ENCODE assay signal across 8 mouse cellular contexts in the genomic region with DNA sequence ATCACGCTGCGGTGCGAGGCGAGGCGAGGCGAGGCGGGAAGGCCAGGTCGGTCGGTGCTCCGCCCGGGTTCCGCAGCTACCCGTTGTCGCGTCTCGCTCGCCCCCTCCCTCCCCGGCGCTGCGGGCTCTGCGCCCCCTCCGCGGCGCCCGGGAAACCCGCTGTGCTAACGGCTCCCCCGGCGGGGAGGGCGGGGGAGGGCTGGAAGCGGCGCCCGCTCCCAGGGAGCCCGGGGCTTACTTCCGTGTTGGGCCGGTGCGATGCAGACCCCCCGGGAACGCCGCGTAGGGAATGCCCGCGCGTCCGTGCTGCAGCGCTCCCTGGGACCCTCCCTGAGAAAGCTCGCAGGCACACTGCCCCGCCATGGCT. TPM values are rescaled to one million over a fixed set of nuclear protein-coding genes. Genes with fewer than 3 reads are reported as not detected.
DNase-seq lines count a peak whose midpoint lies in the region; ATAC-seq and TF ChIP-seq lines count a peak whose summit lies in the region.

No protein-coding gene starts in this region.

- H3K9me3 ChIP-seq in liver, embryonic 14.5 days (ENCODE audit: control insufficient read depth, low read length), result no peaks in the 10 kb centered on the region
- no peaks in the 10 kb centered on the region for H3K9me3 ChIP-seq in stomach, postnatal 0 days (ENCODE audit: control insufficient read depth, low read length)

- no peak; the same call in 1 of the 2 replicates for ATAC-seq in liver, embryonic 14.5 days (ENCODE audit: insufficient read depth)
- peak; percentile 76 for ATAC-seq in stomach, postnatal 0 days (ENCODE audit: low FRiP score, low TSS enrichment)

- TF ChIP-seq POLR2A in thymus, adult 2 months (IDR thresholded peaks at IDR 0.05; ENCODE audit: control insufficient read depth, extremely low read depth, insufficient read depth, low read length, poor library complexity), result no peak

- no peak for TF ChIP-seq CTCF in thymus, adult 2 months (IDR thresholded peaks at IDR 0.05; ENCODE audit: borderline replicate concordance, control insufficient read depth, extremely low read depth, insufficient read depth, low read length, poor library complexity)
- no peak for TF ChIP-seq CTCF in liver, embryonic 14.5 days (IDR thresholded peaks at IDR 0.05; ENCODE audit: low read depth)
- TF ChIP-seq CTCF in stomach, postnatal 0 days (IDR thresholded peaks at IDR 0.05; ENCODE audit: low read depth), result peak; percentile 22; the same call in 1 of the 2 replicates

- under 1% methylated on average over 47 of the region's 48 CpGs for WGBS in thymus, adult 2 months
- WGBS in liver, embryonic 14.5 days (ENCODE audit: insufficient replicate concordance), result 1% methylated on average over 32 of the region's 48 CpGs
- WGBS in stomach, postnatal 0 days, result under 1% methylated on average over 26 of the region's 48 CpGs

- H3K4me2 ChIP-seq in liver, embryonic 14.5 days (ENCODE audit: low read depth), result peak overlapping the region; percentile 69
- H3K4me2 ChIP-seq in stomach, postnatal 0 days (replicated peaks; ENCODE audit: low read depth), result peak overlapping the region; percentile 60

- no peak for TF ChIP-seq EP300 in liver, embryonic 14.5 days (IDR thresholded peaks at IDR 0.05; ENCODE audit: low read depth)
- TF ChIP-seq EP300 in stomach, postnatal 0 days (optimal IDR thresholded peaks at IDR 0.05), result no peak

- peak; percentile 87 to 93 for DNase-seq in adrenal gland, postnatal 36 days
- no peak for DNase-seq in adrenal gland, adult (ENCODE audit: inconsistent age in 2 of 2, low spot score in 1 of 2)
- peak; percentile 86 for DNase-seq in thymus, adult 2 months
- DNase-seq in thymus, adult 18-20 months, result no peak
- no peak for DNase-seq in liver, embryonic 14.5 days (ENCODE audit: low read depth in 3 of 3, low spot score in 3 of 3)
- DNase-seq in stomach, postnatal 0 days (ENCODE audit: low spot score), result no peak
- no peak for DNase-seq in yolk sac, embryonic 10.5 days (ENCODE audit: low spot score)
- DNase-seq in cerebellum, adult 18-20 months, result no peak

- peak overlapping the region; percentile 82 for H3K27ac ChIP-seq in thymus, adult 2 months (ENCODE audit: control insufficient read depth, insufficient read depth, low read length)
- H3K27ac ChIP-seq in liver, embryonic 14.5 days, result peak overlapping the region; percentile 91
- H3K27ac ChIP-seq in stomach, postnatal 0 days (replicated peaks), result peak overlapping the region; percentile 99

- peaks cover 10% of the 10 kb centered on the region for H3K36me3 ChIP-seq in thymus, adult 2 months (ENCODE audit: control insufficient read depth, insufficient read depth, low read length)
- H3K36me3 ChIP-seq in liver, embryonic 14.5 days (replicated peaks; ENCODE audit: control insufficient read depth, insufficient read depth, low read depth), result peaks cover 21% of the 10 kb centered on the region
- H3K36me3 ChIP-seq in stomach, postnatal 0 days (ENCODE audit: control insufficient read depth, insufficient read depth, low read length), result peaks cover 2% of the 10 kb centered on the region; the same call in 1 of the 2 replicates

- peaks cover 7% of the 10 kb centered on the region for H3K4me1 ChIP-seq in thymus, adult 2 months (replicated peaks; ENCODE audit: control insufficient read depth, insufficient read depth, low read length)
- peaks cover 6 to 11% of the 10 kb centered on the region in 2 experiments; a peak in 3 of 4 replicates for H3K4me1 ChIP-seq in liver, embryonic 14.5 days (replicated peaks; ENCODE audit: control insufficient read depth in 2 of 2, insufficient read depth in 2 of 2, low read length in 1 of 2)
- H3K4me1 ChIP-seq in stomach, postnatal 0 days (replicated peaks; ENCODE audit: control insufficient read depth, insufficient read depth), result no peaks in the 10 kb centered on the region

- peak overlapping the region; percentile 74 for H3K4me3 ChIP-seq in thymus, adult 2 months (ENCODE audit: control insufficient read depth, insufficient read depth, low read length)
- H3K4me3 ChIP-seq in liver, embryonic 14.5 days (ENCODE audit: insufficient read depth in 1 of 2, low read depth in 2 of 2, low read length in 2 of 2), result peak overlapping the region; percentile 88 to 98
- peak overlapping the region; percentile 100 for H3K4me3 ChIP-seq in stomach, postnatal 0 days (ENCODE audit: low read depth, low read length)

- H3K9ac ChIP-seq in liver, embryonic 14.5 days (replicated peaks), result peak overlapping the region; percentile 100
- peak overlapping the region; percentile 99 for H3K9ac ChIP-seq in stomach, postnatal 0 days (ENCODE audit: low read length)

- no peaks in the 10 kb centered on the region for H3K27me3 ChIP-seq in thymus, adult 2 months (ENCODE audit: control insufficient read depth, insufficient read depth, low read length)
- no peaks in the 10 kb centered on the region for H3K27me3 ChIP-seq in liver, embryonic 14.5 days (ENCODE audit: control insufficient read depth, insufficient read depth, low read length)
- no peaks in the 10 kb centered on the region for H3K27me3 ChIP-seq in stomach, postnatal 0 days (ENCODE audit: control insufficient read depth, insufficient read depth, low read length)

RNA-seq across cellular contexts. Expression of a gene that starts 0.4 kb away (rescaled TPM):
- total RNA-seq in adrenal gland, postnatal 36 days (2021), result 100 to 1,000 TPM; 878 to 908 TPM
- 379 and 419 TPM in 2 replicates for polyA plus RNA-seq in thymus, adult 2 months (2012; rRNA removed)
- 192 and 260 TPM in 2 replicates for polyA plus RNA-seq in liver, embryonic 14.5 days (2012; rRNA removed)
- 584 and 624 TPM in 2 replicates for polyA plus RNA-seq in liver, embryonic 14.5 days (2014; fragmentation: Nextera tagmentation; extraction: Ambion mirVana)
- polyA plus RNA-seq in stomach, postnatal 0 days (2015; fragmentation: Nextera tagmentation; extraction: Ambion mirVana), result 552 and 570 TPM in 2 replicates

RNA-seq across cellular contexts. Expression of a gene that starts 0.7 kb away (rescaled TPM):
- 10 to 100 TPM; 18.1 to 21.9 TPM for total RNA-seq in adrenal gland, postnatal 36 days (2021)
- polyA plus RNA-seq in thymus, adult 2 months (2012; rRNA removed), result 16.9 and 17.3 TPM in 2 replicates
- polyA plus RNA-seq in liver, embryonic 14.5 days (2012; rRNA removed), result 5.0 and 8.0 TPM in 2 replicates
- polyA plus RNA-seq in liver, embryonic 14.5 days (2014; fragmentation: Nextera tagmentation; extraction: Ambion mirVana), result 11.0 and 12.0 TPM in 2 replicates
- 11.1 and 12.5 TPM in 2 replicates for polyA plus RNA-seq in stomach, postnatal 0 days (2015; fragmentation: Nextera tagmentation; extraction: Ambion mirVana)

RNA-seq across cellular contexts. Expression of a gene that starts 17.7 kb away (rescaled TPM):
- 10 to 100 TPM; 27.2 to 31.5 TPM for total RNA-seq in adrenal gland, postnatal 36 days (2021)
- 27.9 and 31.7 TPM in 2 replicates for polyA plus RNA-seq in thymus, adult 2 months (2012; rRNA removed)
- 8.5 and 9.3 TPM in 2 replicates for polyA plus RNA-seq in liver, embryonic 14.5 days (2012; rRNA removed)
- 20.2 and 21.9 TPM in 2 replicates for polyA plus RNA-seq in liver, embryonic 14.5 days (2014; fragmentation: Nextera tagmentation; extraction: Ambion mirVana)
- polyA plus RNA-seq in stomach, postnatal 0 days (2015; fragmentation: Nextera tagmentation; extraction: Ambion mirVana), result 30.2 and 30.5 TPM in 2 replicates

RNA-seq across cellular contexts. Expression of a gene that starts 43.8 kb away (rescaled TPM):
- total RNA-seq in adrenal gland, postnatal 36 days (2021), result under 1 TPM; 0.59 to 0.70 TPM
- polyA plus RNA-seq in thymus, adult 2 months (2012; rRNA removed), result 0.07 TPM in 1 of 2 replicates, not detected in the other
- 0.06 and 0.07 TPM in 2 replicates for polyA plus RNA-seq in liver, embryonic 14.5 days (2012; rRNA removed)
- 0.04 and 0.05 TPM in 2 replicates for polyA plus RNA-seq in liver, embryonic 14.5 days (2014; fragmentation: Nextera tagmentation; extraction: Ambion mirVana)
- polyA plus RNA-seq in stomach, postnatal 0 days (2015; fragmentation: Nextera tagmentation; extraction: Ambion mirVana), result 0.11 and 0.19 TPM in 2 replicates

Comparison
In these comparisons a context has a peak if more than half of its experiments do, and no peak if none do; other contexts are left out.
1. DNase-seq: peak in adrenal gland, postnatal 36 days (2 of 2) and thymus, adult 2 months (single experiment); none in adrenal gland, adult (0 of 2), thymus, adult 18-20 months (0 of 2), liver, embryonic 14.5 days (0 of 3), stomach, postnatal 0 days (single experiment), yolk sac, embryonic 10.5 days (single experiment) and cerebellum, adult 18-20 months (0 of 2).
2. Peak in every context shown above with its lines, with median percentiles within 50 percentile points of each other: H3K27ac ChIP-seq and H3K4me3 ChIP-seq.